Mouse (Mus musculus) granulocyte monocyte progenitor cell, adult 5-6 weeks (primary cell): ENCODE measurements at regions not wholly inside any gene's neighbourhood (a gene's known extent, or its start where the extent isn't known, plus 50 kb on each side); places are given as distances from the start of the nearest gene placed in this dataset.
A peak's percentile ranks its signal among the peaks of the same experiment; 100 is the strongest.

Source experiments
- ATAC-seq: replicated peaks from 2 replicates; pipeline ENCODE4 v1.8.0; 2016; ENCODE audit warnings: mild to moderate bottlenecking, moderate TSS enrichment, inconsistent platforms; ENCODE audit not compliant: poor library complexity, severe bottlenecking

- ATAC-seq: no peak
Observed at GRCm38 (mm10) chr17:52064618-52065017, 231.5 kb upstream of the Satb1 start.

DNA sequence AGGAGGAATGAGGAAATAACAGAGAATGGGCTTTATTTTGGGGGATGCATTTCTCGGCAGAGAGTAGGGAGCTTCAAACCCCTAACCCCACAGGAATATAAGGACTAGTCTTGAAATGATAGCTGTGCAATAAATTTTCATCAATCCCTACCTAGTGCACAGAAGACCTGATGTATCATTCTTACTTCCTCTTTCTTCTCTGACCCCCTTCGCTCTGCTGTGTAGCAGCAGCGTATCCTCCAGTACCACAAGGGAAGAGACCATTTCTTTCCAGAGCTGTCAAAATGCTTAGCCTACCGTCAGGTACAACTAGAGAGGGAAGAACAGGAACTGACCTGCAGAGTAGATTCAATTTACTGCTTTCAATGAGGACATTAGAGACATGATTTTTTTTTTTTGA, 230.0 kb upstream of the Satb1 start:
- peak; percentile 87 for ATAC-seq

DNA sequence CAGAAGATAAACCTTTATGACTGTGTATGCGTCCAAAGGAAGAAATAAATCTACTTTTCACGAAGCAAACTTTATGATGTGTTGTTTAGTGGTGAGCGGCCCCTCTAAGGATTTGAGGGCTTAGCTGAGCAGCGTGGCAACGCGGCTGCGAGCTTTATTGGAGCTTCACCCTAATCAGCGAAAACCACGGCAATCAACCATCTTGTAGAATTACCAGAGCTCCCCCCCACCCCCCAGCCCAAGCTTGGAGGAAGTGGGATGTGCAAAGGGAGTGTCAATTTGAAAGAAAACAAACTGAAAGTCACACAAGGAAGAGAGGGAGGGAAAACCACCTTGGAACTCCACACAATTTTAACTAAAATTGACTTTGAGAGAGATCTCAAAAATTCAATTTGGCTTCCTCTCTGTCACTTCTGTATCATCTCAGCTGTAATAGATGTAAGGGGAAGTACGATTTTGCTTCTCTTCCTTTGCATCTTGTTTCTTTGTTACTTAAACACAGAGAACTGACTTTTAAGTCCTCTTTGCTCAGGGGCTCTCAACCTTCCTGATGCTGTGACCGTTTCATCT, 229.1 kb upstream of the Satb1 start:
- ATAC-seq: no peak

GRCm38 (mm10) chr17:52036479-52036878, 203.4 kb upstream of the Satb1 start:
- no peak for ATAC-seq

- no peak for ATAC-seq
Observed at GRCm38 (mm10) chr17:52031079-52031478, 198.0 kb upstream of the Satb1 start.

GRCm38 (mm10) chr17:51986920-51987319, 153.8 kb upstream of the Satb1 start:
- ATAC-seq: no peak

- no peak for ATAC-seq
Observed at GRCm38 (mm10) chr17:51986212-51986611, 153.1 kb upstream of the Satb1 start.

GRCm38 (mm10) chr17:51979126-51979525, 146.0 kb upstream of the Satb1 start:
- no peak for ATAC-seq

DNA sequence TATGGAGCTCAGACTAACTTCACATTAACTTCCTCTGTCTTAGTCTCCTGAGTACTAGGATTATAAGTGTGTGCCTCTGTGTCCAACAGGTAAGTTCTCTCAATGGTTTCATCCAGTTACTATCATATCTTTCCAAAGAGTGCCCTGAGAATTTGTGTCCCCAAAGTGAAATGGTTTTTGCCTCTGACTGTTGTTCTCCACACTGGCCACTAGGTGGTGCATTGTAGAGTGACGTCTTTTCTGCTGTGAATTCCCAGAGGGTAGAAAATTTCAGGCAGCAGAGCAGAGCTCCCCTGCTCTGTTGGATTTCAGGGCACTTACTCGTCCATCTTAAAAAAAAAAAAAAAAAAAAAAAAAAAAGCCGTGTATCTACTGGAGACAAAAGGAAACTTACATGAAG, 138.4 kb upstream of the Satb1 start:
- ATAC-seq: peak; percentile 56; the same call in 1 of the 2 replicates

- ATAC-seq: no peak
Observed at GRCm38 (mm10) chr17:51966573-51967284, 133.6 kb upstream of the Satb1 start.

- ATAC-seq: peak; percentile 44; the same call in 1 of the 2 replicates
Observed at GRCm38 (mm10) chr17:51962529-51963110, 129.5 kb upstream of the Satb1 start.

DNA sequence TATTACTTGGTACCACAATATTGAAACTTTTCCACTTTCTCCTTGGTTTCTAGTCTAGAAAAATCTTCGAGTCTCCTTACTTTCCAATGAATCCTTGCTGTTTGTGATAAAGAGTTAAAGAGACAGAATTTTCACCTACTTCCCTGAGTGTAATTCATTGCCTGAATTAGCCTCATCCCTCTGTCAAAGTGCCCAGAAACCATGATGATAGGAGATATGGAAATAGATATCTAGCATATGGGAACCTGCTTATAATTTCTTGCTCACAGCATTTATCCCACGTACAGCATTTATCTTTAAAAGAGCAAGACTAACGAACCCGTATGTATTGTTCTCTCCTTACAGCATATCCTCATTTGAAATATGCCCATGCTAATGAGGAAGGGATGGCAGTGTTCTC, 128.2 kb upstream of the Satb1 start:
- no peak for ATAC-seq

- ATAC-seq: no peak
Observed at GRCm38 (mm10) chr17:51956275-51956674, 123.2 kb upstream of the Satb1 start.

DNA sequence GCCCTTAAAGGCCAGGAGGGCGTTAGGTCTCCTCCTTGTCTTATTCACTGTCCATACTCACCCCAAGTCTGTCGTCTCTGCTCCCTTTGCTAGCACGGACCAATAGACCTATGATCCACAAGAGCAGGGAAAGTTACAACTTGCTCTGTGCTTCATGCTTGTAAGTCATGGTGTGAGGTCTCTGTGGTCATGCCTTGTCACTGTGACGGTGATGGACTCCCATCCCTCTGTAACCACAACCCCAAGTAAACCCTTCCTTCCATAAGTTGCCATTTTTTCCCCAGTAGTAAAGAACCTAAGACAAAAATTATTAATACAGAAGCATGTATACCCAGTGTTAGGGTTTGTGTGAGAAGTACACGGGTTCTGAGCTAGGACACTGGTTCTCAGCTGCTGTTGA, 104.6 kb upstream of the Satb1 start:
- ATAC-seq: no peak

- no peak for ATAC-seq
Observed at GRCm38 (mm10) chr17:51936071-51936470, 103.0 kb upstream of the Satb1 start.

DNA sequence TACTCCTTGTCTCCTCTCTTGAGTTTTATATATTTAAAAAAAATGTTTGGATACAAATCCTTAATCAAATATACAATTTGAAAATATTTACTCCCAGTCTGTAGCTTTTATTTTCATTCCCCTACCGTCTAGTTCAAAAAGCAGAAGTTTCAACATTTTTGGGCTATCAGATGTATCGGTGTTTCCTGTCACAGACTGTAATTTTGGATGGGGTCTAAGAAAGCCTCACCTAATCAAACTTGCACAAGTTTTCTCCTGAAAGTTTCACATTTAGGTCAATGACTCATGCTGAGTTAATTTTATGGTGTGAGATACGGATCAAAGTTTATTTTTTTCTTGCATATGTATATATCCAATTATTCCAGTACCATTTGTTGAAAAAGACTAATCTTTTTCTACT, 93.3 kb upstream of the Satb1 start:
- ATAC-seq: peak; percentile 82

DNA sequence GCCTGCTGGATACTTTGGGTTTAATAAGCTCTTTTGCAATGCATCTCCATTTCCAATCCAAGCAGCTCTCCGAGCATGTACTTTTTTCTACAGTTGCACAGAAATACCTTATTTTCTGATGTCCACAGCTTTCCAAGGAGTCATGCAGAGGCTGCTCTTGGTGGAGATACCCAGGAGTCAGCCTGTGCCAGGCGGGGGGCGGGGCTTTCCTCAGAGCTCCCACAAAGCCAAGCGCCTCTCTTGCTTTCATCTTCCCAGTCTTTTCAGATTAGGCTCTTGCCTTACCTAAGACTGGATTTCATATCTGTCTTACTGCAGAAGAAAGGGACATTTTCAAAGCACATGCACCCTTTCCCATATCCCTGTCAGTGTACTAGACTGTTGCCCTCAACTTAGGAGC, 73.9 kb upstream of the Satb1 start:
- ATAC-seq: no peak

GRCm38 (mm10) chr17:51906418-51906817, 73.3 kb upstream of the Satb1 start:
- ATAC-seq: no peak

GRCm38 (mm10) chr17:51903885-51904284, 70.8 kb upstream of the Satb1 start:
- ATAC-seq: peak; percentile 73

- no peak for ATAC-seq
Observed at GRCm38 (mm10) chr17:51899376-51899775, 66.3 kb upstream of the Satb1 start.

DNA sequence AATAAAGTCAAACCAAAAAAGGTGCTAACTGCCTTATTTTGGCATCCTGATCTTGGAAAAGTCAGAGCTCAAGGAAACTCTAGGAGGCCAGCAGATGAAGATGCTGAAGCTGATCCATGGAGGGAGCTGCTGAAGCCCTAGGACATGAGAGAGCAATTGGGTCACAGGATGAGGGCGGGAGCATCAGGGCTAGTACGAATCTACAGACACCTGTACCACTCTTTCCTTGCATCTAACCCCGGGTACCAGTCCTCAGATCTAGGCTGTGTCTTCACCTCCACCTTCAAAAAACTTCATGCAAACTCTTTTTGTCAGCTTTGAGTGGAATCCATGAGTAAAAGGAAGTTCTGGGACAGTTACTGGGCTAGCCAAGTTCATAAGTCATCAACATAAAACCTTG, 63.1 kb upstream of the Satb1 start:
- no peak for ATAC-seq

DNA sequence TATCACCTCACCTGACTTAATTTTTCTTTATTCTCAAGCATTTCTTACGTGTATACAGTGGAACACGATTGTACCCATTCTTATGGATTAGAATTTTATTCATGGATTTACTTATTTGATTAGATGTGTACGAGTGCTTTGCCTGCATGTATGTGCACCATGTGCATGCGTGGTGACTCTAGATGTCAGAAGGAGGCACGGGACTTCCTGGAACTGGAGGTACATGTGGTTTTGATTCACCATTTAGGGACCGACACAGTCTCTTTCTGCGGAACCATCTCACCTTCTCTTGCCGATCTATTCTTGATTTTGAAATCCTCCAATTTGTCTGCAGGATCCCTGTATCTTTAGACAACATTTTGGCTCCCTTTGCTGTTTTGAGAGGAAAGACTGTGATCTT, 61.2 kb upstream of the Satb1 start:
- no peak for ATAC-seq
